Mouse (Mus musculus) heart, adult 18-20 months (tissue): ENCODE measurements around the gene Jsrp1. TPM values are rescaled to one million over a fixed set of nuclear protein-coding genes. Genes with fewer than 3 reads are reported as not detected.

Experiments
- DNase-seq, 2 experiments: peaks; one replicate each; pipeline ENCODE4 v3.0.0; 2021 to 2022; ENCODE audit warnings: mixed read lengths in 1 of 2
- total RNA-seq, 2 experiments: library from RNA; stranded (reverse); gene quantifications; 2 replicates each; pipeline ENCODE4 v1.2.3; 2021

Gene Jsrp1
- total RNA-seq, 2 experiments from 2014 or later: 0.41 to 0.69 TPM

GRCm38 (mm10) chr10:80810084-80810483 lies 3.2 kb downstream of the Jsrp1 start:
- DNase-seq: no peak

- no peak for DNase-seq
Measured at GRCm38 (mm10) chr10:80808985-80809632, 4.2 kb downstream of the Jsrp1 start.

- no peak for DNase-seq
Measured at GRCm38 (mm10) chr10:80808099-80808984, 5.0 kb downstream of the Jsrp1 start.

- DNase-seq: peak; percentile 80 to 87
Measured at GRCm38 (mm10) chr10:80807057-80807627, 6.2 kb downstream of the Jsrp1 start.

GRCm38 (mm10) chr10:80806341-80807056 lies 6.8 kb downstream of the Jsrp1 start:
- DNase-seq: no peak

GRCm38 (mm10) chr10:80805925-80806324 lies 7.4 kb downstream of the Jsrp1 start:
- DNase-seq: peak; percentile 60 to 82

GRCm38 (mm10) chr10:80805322-80805721 lies 8.0 kb downstream of the Jsrp1 start:
- no peak for DNase-seq

GRCm38 (mm10) chr10:80804916-80805315 lies 8.4 kb downstream of the Jsrp1 start, which contains the start of gene Amh:
Amh (plus strand) TSS chr10:80805243.
- DNase-seq: no peak

- DNase-seq: no peak
Measured at GRCm38 (mm10) chr10:80804340-80804739, 9.0 kb downstream of the Jsrp1 start.

- no peak for DNase-seq
Measured at GRCm38 (mm10) chr10:80802996-80803395, 10.3 kb downstream of the Jsrp1 start.

GRCm38 (mm10) chr10:80802204-80802912 lies 10.9 kb downstream of the Jsrp1 start:
- DNase-seq: no peak

- no peak for DNase-seq
Measured at GRCm38 (mm10) chr10:80799070-80799566, 14.2 kb downstream of the Jsrp1 start.

GRCm38 (mm10) chr10:80798150-80799006 lies 14.9 kb downstream of the Jsrp1 start, which contains the start of the genes Sf3a2 and Plekhj1:
Sf3a2 (plus strand) TSS chr10:80798198.
Plekhj1 (minus strand) TSS chr10:80798626.
- DNase-seq: peak; percentile 97 to 98

- DNase-seq: peak in 1 of 2 experiments; percentile 49
Measured at GRCm38 (mm10) chr10:80797186-80798149, 15.8 kb downstream of the Jsrp1 start.

GRCm38 (mm10) chr10:80796307-80796848 lies 16.9 kb downstream of the Jsrp1 start:
- no peak for DNase-seq

- DNase-seq: peak in 1 of 2 experiments; percentile 4
Measured at GRCm38 (mm10) chr10:80794750-80795149, 18.5 kb downstream of the Jsrp1 start.

- no peak for DNase-seq
Measured at GRCm38 (mm10) chr10:80793803-80794202, 19.5 kb downstream of the Jsrp1 start.

GRCm38 (mm10) chr10:80793033-80793784 lies 20.1 kb downstream of the Jsrp1 start:
- DNase-seq: no peak
